Comparison of ENCODE assay signal across 26 mouse cellular contexts in genomic region chr7:29508522-29508921, GRCm38 (mm10). TPM values are rescaled to one million over a fixed set of nuclear protein-coding genes. Genes with fewer than 3 reads are reported as not detected.
A peak's percentile ranks its signal among the peaks of the same experiment; 100 is the strongest.
DNase-seq lines count a peak whose midpoint lies in the region; ATAC-seq lines count a peak whose summit lies in the region.
"Had no signal": no experiment of that assay in that cellular context is flagged by ENCODE, and none has a peak within 500 bp of the region (broad histone marks: within the 10 kb centered on the region; RNA-seq: fewer than 3 reads in every experiment).

No protein-coding gene starts in this region.

- no peaks in the 10 kb centered on the region for H3K27me3 ChIP-seq in liver, embryonic 15.5 days
- H3K27me3 ChIP-seq in stomach, embryonic 16.5 days (ENCODE audit: control insufficient read depth, insufficient read depth, low read length): no peaks in the 10 kb centered on the region
- H3K27me3 ChIP-seq: hindbrain, embryonic 12.5 days; limb, embryonic 13.5 days; midbrain, embryonic 15.5 days; neural tube, embryonic 13.5 days had no signal

- no peak overlapping the region for H3K27ac ChIP-seq in liver, embryonic 15.5 days (replicated peaks)
- peak overlapping the region; percentile 74 for H3K27ac ChIP-seq in stomach, embryonic 16.5 days (ENCODE audit: low read length)
- H3K27ac ChIP-seq: heart, embryonic 13.5 days; hindbrain, embryonic 12.5 days; limb, embryonic 13.5 days; midbrain, embryonic 15.5 days; neural tube, embryonic 13.5 days had no signal

- no peaks in the 10 kb centered on the region for H3K36me3 ChIP-seq in liver, embryonic 15.5 days (replicated peaks)
- no peaks in the 10 kb centered on the region for H3K36me3 ChIP-seq in stomach, embryonic 16.5 days (ENCODE audit: control insufficient read depth, insufficient read depth, low read length)
- H3K36me3 ChIP-seq: heart, embryonic 13.5 days; hindbrain, embryonic 12.5 days; limb, embryonic 13.5 days; midbrain, embryonic 15.5 days; neural tube, embryonic 13.5 days had no signal

- H3K4me1 ChIP-seq in liver, embryonic 15.5 days (replicated peaks): peaks cover 81% of the 10 kb centered on the region
- peaks cover 66% of the 10 kb centered on the region for H3K4me1 ChIP-seq in stomach, embryonic 16.5 days (ENCODE audit: control insufficient read depth, insufficient read depth, low read length)

- H3K4me3 ChIP-seq in liver, embryonic 15.5 days (replicated peaks): no peak overlapping the region
- H3K4me3 ChIP-seq in stomach, embryonic 16.5 days (replicated peaks; ENCODE audit: low read length): no peak overlapping the region
- H3K4me3 ChIP-seq: heart, embryonic 13.5 days; hindbrain, embryonic 12.5 days; limb, embryonic 13.5 days; midbrain, embryonic 15.5 days; myocyte; neural tube, embryonic 13.5 days had no signal

- peak; percentile 13; the same call in 1 of the 2 replicates for ATAC-seq in granulocyte monocyte progenitor cell, adult 5-6 weeks (replicated peaks; ENCODE audit: poor library complexity, severe bottlenecking)
- peak; percentile 29; the same call in 1 of the 2 replicates for ATAC-seq in liver, embryonic 15.5 days (ENCODE audit: insufficient read depth)
- ATAC-seq in stomach, embryonic 16.5 days (ENCODE audit: insufficient read depth, low FRiP score): no peak
- ATAC-seq: forebrain, embryonic 14.5 days; midbrain, embryonic 15.5 days had no signal

- DNase-seq in c-Kit-positive CD71-positive TER-119-negative erythroid progenitor cells, embryonic 14.5 days (ENCODE audit: low read depth): peak; percentile 35
- no peak for DNase-seq in spleen, adult 18-20 months
- no peak for DNase-seq in frontal cortex, adult 2 months (ENCODE audit: extremely low spot score in 1 of 2, low spot score in 1 of 2)
- DNase-seq in right cerebral cortex, postnatal 14 days: no peak
- DNase-seq: adrenal gland, postnatal 25 days; cerebellum, adult 18-20 months; cerebellum, postnatal 14 days; embryo, embryonic 11 days; gastrocnemius, postnatal 14 days; heart, adult 18-20 months; heart, postnatal 14 days; kidney, adult 8-10 months; kidney, postnatal 10 days; lung, embryonic 14.5 days; lung, postnatal 36 days; retina, postnatal 1 day had no signal

- peak overlapping the region; percentile 10; the same call in 1 of the 2 replicates for H3K4me2 ChIP-seq in liver, embryonic 15.5 days
- H3K4me2 ChIP-seq in stomach, embryonic 16.5 days (ENCODE audit: low read depth, low read length): no peak overlapping the region
- H3K4me2 ChIP-seq: heart, embryonic 13.5 days; hindbrain, embryonic 12.5 days; limb, embryonic 13.5 days; lung, embryonic 14.5 days; midbrain, embryonic 15.5 days; neural tube, embryonic 13.5 days had no signal

- H3K9me3 ChIP-seq in liver, embryonic 15.5 days (replicated peaks): no peaks in the 10 kb centered on the region
- H3K9me3 ChIP-seq in stomach, embryonic 16.5 days (replicated peaks; ENCODE audit: control insufficient read depth, low read length): no peaks in the 10 kb centered on the region
- H3K9me3 ChIP-seq: heart, embryonic 13.5 days; hindbrain, embryonic 12.5 days; limb, embryonic 13.5 days; midbrain, embryonic 15.5 days; neural tube, embryonic 13.5 days had no signal

- H3K9ac ChIP-seq in liver, embryonic 15.5 days: no peak overlapping the region
- H3K9ac ChIP-seq in stomach, embryonic 16.5 days (ENCODE audit: low read length): no peak overlapping the region
- H3K9ac ChIP-seq: heart, embryonic 13.5 days; hindbrain, embryonic 12.5 days; limb, embryonic 13.5 days; lung, embryonic 14.5 days; midbrain, embryonic 15.5 days; neural tube, embryonic 13.5 days had no signal

- 26% methylated on average over 7 of the region's 7 CpGs for WGBS in liver, embryonic 15.5 days (ENCODE audit: insufficient replicate concordance)
- WGBS in stomach, embryonic 16.5 days: 72% methylated on average over 7 of the region's 7 CpGs

RNA-seq across cellular contexts. Expression of gene Sipa1l3, which starts 9.9 kb away (rescaled TPM):
- total RNA-seq in granulocyte monocyte progenitor cell, adult 5-6 weeks (2014; fragmentation: Nextera tagmentation): 39.4 and 43.1 TPM in 2 replicates
- 5.8 and 6.2 TPM in 2 replicates for total RNA-seq in granulocyte monocyte progenitor cell, adult 5-6 weeks (2017)
- 2.2 and 2.6 TPM in 2 replicates for polyA plus RNA-seq in liver, embryonic 15.5 days (2015; fragmentation: Nextera tagmentation; extraction: Ambion mirVana)
- 18.4 and 22.2 TPM in 2 replicates for polyA plus RNA-seq in stomach, embryonic 16.5 days (2015; fragmentation: Nextera tagmentation; extraction: Ambion mirVana)
- 38.2 and 41.4 TPM in 2 replicates for polyA plus RNA-seq in frontal cortex, adult 2 months (2012; rRNA removed)
